Mouse (Mus musculus) neutrophil, adult 5-6 weeks (primary cell): ENCODE results near the gene Cdk2ap1. TPM values are rescaled to one million over a fixed set of nuclear protein-coding genes. Genes with fewer than 3 reads are reported as not detected.
A peak's percentile ranks its signal among the peaks of the same experiment; 100 is the strongest.
"Not testable (repeated sequence)": the region's sequence is repeated elsewhere in the genome, so short reads cannot be mapped to it uniquely, and the experiment has no call there.

Experiments used
- ATAC-seq: fragments of 151-379, 151-347 bp; 2 replicates; pipeline ENCODE4 v1.8.0; 2017; ENCODE audit warnings: mild to moderate bottlenecking, moderate TSS enrichment; ENCODE audit not compliant: insufficient number of reproducible peaks, poor library complexity, low FRiP score, severe bottlenecking; ENCODE audit errors: extremely low read depth
- total RNA-seq: library from RNA; stranded (forward); fragments of 200-1000 nt; gene quantifications from 2 replicates; pipeline ENCODE4 v1.2.3, GENCODE M21; 2017

Gene Cdk2ap1
- total RNA-seq, 1 experiment from 2014 or later, result 78.1 TPM

DNA sequence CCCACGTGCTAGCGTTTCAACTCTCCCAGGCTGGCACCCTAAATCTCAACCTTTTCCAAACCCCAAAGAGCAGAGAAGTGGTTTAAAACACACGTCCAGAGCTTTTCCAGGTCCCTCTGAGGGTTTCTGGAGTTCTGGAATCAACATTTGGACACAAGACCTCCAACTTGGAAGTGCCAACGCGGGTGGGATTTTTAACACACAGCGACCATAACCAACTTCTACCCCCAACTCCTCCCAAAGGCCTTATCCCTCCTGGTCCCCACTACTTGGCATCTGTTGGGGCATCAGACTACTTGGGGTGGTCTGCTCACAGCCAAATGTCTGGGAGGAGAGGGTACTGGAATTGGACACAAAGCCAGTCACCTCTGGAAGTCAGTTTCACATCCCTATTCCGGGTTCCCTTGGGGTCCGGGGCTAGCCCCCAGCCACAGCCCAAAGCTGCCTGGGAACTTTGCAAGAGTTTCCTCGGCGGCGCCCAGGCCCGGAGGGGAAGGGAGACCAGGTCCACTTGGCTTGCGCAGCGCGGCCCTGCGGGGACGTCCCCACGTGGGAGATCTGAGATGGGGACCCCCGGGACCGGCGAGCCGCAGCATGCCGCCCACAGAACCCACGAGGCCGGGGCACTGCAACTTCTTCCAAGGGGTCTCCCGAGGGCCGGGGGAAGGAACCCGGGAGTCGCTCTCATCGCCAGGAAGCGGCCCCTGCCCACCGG, 9.7 kb downstream of the Cdk2ap1 start:
- ATAC-seq, result no peak

DNA sequence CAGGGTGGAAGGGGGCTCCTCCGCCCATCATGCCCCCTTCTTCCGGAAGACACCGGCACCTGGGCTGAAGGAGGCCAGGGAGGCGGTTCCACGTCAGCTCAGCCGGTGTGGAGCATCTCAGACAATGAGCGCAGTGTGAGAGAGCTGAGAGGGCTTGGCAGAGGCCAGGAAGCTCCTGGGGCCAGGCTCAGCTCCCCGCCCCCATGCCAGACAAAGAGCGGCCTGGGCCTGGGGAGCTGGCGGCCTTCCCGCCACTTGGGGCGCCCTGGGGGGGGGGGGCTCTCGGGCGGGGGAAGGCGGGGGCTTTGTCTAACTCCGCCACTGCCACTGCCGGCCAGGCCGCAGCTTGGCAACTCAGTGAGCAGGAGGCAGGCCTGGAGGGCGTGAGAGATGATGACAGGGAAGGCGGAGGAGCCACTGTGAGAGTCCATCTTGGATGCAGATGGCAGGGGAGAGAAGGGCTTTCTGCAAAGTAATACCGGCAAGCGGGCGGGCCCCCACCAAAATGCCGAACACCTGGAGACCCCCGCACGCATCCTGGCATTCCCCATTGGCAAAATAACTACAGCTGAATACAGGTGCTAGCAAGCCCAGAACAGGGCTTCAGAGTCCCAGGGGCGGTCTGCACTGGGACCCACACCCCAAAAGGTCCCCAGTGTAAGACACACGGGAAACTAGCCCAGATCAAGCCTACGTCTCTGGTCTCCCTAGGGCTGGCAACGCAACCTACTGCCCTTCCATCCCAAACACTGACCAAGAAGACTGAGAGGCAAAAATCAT, 10.6 kb downstream of the Cdk2ap1 start:
- ATAC-seq, result peak; percentile 28

DNA sequence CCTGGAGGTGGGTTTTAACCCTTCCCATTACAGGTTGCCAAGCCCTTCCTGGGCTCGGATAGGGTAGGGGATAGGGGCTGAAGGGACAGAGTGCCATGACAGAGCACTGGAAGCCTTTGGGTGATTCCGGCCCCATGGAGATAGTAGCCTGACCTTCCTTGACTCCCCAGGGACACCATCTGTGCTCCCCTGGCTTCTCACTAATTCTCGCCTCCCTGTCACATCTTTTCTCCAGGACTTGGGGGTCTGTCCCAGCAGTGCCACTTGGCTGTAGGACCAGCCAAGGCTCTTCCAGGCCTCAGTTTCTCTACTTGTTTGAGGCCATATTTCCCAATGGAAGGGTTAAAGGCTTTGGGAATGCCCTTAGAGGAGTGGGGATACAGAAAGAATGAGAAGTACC, 11.3 kb downstream of the Cdk2ap1 start:
- ATAC-seq, result no peak

DNA sequence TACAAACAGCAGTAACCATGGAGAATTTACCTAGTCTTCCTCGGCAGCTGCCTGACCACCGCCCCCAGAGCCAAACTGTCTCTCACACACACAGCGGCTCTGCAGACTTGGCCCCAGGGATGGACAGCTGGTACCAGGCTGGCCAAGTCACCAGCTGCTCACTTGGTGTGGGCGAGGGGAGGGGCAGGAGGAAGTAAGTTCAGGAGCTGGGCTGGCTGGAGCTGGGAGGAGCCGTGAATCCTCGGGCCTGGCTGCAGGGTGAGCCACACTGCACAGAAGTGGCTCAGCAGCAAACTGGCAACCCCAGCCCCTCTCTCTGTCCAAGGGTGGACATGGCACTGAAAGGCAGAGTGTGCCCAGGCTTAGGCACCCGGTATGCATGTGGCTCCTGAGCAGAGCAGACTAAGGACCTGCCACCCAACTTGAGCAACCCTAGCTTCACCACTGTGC, 11.7 kb downstream of the Cdk2ap1 start:
- ATAC-seq, result peak; percentile 31; the same call in 1 of the 2 replicates

DNA sequence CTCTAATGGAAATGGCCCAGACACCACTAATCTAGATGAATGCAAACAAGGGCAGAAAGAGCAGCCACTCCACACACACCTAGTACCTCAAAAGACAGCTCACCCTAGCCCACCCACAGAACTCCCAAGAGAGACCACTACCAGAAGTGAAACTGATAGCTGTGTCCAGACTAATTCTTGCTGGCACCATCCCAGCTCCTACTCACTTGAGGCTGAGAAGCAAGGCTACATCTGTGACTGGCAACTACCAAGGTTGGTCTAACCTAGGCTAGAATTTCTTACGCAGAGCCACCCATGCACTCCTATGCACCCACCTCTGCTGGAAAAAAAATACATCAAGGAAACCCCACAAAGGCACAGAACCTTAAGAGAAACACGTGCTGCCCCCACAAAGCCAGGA, 12.5 kb downstream of the Cdk2ap1 start:
- ATAC-seq, result no peak

DNA sequence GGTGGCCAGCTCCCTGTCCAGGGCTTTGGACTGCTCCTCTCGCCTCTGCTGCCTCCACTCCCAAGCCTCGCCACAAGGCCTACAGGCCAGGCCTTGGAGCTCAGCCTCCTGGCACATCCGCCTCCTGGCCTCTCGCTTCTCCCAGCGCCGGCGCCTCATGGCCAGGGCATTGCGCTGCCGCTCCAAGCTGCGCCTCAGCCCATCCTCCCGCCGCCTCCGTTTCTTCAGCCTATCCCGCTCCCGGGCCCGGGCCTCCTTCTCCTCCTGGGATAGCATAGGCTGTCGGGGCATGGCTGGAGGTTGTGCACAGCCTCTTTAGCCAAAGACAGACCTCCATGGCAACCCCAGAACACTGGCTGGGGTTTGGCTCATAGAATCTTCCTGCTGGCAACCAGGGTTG, 13.7 kb downstream of the Cdk2ap1 start:
- no peak for ATAC-seq

DNA sequence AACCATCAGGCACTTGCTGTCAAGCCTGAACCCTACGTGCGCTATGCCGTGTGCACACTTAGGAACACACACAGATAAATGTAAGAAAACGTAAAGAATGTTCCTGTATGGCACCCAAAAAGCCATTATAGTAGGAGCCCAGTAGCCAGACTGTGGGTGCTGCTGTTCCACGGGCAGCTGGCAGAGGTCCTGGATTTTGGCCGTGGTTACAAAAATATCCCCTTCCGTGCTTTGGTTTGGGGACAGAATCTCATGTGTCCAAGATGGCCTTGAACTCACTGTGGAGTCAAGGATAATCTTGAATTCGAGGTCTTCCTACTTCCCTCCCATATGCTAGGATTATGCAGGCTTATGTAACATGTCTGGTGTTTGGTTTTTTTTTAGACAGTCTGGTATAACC, 20.0 kb downstream of the Cdk2ap1 start:
- no peak for ATAC-seq

DNA sequence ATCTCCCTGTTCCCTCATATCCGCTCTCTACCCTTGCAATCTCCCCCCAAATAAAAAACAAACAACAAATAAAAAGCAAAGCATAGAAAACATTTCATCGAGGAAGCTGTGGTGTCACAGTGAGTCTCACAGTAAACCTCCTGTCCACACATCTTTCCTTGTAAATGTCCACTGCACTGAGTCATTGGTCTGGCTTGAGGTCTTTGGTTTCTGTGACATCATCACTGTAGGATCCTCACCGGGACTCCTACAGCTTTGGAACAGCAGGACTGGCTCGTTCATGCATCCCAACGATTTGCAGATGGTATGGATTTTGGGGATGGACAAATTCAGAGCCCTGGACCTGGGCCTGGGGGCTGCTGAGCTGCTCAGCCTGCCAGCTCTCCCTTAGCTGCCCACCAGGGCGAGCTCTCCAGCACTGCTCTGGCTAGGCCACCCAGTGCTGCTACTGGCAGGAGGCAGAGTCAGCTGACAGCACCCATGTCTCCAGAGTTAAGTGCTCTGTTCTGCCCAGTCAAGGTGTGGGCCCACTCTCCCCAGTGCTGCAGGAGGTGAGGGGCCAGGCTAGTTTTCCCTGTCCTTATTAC, 21.0 kb downstream of the Cdk2ap1 start:
- ATAC-seq, result not testable (repeated sequence)

DNA sequence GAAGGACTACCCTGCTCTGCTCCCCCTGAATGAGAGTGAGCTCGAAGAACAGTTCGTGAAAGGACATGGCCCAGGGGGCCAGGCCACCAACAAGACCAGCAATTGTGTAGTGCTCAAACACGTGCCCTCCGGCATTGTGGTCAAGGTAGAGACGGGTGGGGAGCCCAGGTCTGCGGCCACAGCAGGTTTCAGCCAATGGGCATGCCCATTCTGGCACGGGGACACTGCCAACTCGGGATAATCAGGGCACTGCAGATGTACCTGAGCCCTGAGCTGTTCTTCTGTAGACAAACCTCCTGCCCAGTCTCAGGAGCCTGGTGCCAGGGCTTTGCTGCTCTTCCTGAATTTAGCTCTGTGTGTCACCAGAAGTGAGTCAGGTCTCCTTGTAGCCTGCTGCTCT, 24.1 kb downstream of the Cdk2ap1 start:
- no peak for ATAC-seq

DNA sequence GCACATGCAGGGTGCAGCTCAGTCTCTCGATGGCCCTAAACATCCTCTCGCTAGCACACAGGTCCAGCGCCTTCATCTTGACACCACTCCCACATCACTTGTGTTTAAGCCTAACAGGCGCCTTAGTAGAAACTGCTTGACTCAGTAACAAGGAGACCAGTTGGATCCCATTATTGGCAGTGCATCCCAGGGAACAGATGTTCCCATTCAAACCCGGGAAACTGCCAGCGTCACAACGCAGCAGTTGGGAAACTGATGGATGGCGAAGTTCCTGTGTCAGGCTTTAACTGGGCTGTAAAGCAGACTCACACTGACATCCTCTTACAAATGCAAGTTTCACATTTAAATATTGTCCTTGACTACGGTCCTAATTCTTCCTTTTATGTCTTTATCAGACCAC, 25.0 kb downstream of the Cdk2ap1 start:
- ATAC-seq, result no peak

DNA sequence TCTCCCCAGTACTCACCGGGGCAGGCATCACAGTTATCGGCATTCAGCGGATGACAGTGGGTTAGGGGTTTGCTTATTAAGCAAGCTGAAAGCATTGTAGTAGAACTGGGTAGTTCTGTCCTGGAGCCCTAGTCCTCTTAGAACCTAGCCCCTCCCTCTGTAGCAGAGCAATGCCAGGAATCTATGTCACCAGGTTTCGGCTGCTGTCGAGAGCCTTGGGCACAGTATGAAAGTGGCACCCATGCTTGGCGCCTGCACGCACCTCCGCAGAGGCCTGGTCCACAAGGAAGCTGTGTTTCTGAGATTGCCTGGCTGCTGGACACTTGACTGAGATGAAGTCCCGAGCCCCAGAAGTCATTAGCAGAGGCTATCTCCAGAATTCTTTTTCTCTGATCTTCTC, 25.8 kb downstream of the Cdk2ap1 start:
- no peak for ATAC-seq

DNA sequence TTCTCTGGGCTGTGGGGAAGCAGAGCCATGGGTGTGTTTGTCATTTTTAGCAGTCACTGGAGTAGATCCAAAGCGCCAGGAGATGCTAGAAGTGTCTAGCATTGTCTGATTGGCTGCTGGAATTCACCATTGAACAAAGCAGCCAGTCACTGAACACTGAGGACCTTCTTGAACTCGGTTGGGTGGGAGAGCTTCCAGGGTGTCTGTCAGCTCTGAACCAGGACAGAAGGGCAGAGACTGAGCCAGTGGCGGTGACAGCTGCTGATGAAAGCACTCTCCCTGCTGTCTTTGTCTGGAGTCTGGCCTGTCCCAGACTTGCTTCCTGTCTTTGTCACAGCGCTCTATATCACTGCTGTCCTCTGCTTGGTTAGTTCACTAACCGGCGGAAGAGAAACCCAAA, 28.5 kb downstream of the Cdk2ap1 start:
- ATAC-seq, result no peak

DNA sequence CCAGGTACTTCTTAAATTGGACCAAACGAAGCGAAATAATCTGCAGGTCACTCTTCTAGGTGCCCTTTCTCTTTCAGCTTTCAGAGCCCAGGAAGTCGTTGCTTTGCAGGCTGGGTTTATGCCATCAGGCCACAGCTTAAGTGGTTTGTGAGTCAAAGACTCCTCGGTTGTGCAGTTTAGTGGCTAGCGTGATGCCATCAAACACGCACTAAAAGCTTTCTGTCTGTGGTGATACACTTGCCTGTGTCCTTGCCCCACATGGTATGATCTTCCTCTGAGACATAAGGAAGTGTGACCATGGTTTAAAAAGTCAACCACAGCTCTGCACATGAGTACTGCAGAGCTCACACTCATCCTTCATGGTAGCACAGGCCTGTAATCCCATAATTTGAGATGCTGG, 32.8 kb downstream of the Cdk2ap1 start:
- ATAC-seq, result no peak

DNA sequence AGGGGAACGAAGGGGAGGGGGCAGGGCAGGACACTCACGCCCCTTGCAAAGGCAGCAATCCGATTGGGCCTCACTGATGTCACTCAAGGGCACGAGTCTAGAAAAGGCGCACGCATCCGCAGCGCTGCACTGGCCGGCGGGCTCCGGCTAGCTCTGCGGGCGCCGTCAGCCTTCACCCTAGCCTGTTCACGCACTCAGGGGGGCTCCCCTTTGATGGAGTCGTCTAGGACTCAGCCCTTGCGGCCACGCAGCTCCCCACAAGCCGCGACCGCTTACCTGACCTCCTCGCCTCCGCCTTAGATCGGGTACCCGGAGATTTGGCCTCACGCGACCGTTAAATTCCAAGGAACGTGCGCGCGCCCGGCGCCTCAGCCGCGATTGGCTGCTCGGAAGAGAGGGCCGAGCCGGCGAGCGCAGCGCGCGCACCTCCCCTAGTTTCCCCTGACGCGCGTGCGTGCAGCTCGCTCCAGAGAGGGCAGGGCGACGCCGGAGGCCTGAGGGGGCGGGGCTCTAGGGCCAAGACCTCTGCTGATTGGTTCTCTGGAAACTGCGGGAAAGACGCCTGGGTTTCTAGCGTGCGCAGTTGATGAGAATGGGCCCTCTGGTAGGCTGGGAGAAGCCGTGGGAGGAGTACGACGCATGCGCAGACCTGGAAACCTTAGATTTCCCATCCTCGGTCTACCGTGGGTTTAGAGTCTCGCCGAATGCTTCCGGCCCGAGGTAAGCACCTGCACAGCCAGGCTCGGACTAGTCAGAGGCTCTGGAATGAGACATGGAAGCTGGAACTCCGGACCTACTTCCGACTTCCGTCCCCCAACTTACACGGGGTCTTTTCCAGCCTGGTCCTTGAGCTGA, 35.1 kb downstream of the Cdk2ap1 start, which contains the start of the genes Mphosph9 and 2810006K23Rik:
Mphosph9 (minus strand) TSS at position 463 of the 855 bp plus-strand sequence.
2810006K23Rik (plus strand) TSS at position 580 of the 855 bp plus-strand sequence.
- ATAC-seq, result peak; percentile 93

DNA sequence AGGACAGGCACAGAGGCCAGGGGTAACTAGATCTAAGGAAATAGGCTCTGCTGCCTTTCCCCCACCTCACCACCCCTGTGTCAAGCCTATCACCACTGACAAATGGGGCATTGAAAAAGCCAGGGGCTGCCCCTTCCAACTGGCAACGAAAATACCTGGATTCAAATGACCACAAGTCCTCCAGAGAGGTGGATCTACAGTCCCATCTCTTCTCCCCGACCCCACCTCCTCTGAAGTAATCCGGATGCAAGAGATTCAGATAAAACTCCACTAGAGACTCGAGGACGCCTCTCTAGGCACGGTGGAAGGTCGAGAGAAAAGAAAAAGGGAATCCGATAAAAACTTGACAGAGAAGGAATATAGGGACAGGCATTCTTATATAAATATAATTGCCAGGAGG, 36.1 kb downstream of the Cdk2ap1 start:
- ATAC-seq, result no peak

DNA sequence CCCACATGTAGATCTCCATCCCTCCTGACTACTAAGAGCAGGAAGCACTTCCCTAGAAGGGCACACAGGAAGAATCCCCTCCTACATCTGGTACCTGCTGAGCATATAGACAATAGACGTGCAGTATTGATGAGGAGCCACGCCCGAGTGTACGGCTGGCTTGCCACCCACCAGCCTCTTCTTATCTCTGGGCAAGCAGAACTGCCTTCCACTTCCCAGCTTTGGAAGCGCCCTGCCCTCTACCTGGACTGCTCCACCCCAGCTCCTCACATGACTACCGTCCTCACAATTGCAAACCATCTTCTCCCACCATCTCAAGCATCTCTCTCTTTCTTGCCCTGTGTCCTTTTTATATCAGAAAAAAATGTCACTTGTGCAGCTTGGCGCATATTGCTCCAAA, 45.2 kb downstream of the Cdk2ap1 start:
- no peak for ATAC-seq

DNA sequence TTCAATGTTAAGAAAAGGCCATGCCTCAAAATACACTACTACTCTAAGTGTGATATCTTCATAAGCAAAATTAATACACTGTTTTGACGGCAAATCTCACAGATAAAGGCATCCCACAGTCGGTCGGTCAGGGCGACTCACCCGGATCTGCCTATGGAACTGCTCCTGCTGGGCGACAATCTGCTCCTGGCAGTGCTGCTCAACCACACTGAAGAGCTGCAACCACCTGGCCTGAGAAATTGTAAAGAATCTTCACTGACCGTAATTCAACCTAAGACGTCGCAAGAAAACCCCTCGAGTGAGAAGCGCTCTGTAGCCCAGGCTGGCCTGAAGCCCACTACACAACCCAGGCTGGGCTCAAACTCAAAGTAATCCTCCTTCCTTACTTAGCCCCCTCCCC, 46.9 kb downstream of the Cdk2ap1 start:
- ATAC-seq, result no peak

DNA sequence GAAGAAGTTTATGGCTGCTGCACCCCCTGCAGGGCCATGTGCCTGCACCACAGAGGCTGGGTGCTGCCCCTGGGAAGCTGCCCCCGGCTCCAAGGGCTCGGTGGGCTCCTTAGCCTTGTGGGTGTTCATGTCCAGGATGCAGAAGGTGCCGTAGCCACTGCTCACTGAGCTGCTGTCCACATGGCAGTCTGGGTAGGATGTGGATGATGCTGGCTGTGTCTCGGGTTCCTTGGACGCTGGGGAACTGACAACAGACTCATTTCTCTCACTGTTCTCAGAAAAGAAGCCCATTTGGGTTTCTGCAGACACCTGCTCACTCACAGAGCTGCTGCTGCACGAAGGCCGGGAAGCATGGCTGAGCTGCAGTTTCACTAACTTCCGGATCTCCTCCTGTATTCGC, 47.4 kb downstream of the Cdk2ap1 start:
- no peak for ATAC-seq

DNA sequence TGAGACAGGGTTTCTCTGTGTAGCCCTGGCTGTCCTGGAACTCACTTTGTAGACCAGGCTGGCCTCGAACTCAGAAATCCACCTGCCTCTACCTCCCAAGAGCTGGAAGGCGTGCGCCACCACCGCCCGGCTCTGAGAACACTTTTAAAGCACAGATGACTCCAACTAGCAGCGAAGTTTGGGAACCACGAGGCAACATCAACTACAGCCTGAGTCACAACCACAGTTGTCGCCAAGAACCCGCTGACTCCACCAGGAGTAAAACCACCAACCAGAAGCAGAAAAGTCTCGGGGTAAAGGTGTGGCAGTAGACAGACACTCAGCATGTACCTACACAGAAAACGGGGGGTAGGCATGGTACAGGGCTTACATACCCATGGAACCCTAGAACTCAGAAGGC, 52.8 kb downstream of the Cdk2ap1 start:
- ATAC-seq, result no peak
